Mouse (Mus musculus) brain, embryonic 18.5 days (tissue): ENCODE results near the gene Unc5c.

Experiments
- DNase-seq: peaks from one replicate; pipeline ENCODE4 v3.0.0-alpha.2; 2012; ENCODE audit warnings: low read depth, low spot score

Gene Unc5c

DNA sequence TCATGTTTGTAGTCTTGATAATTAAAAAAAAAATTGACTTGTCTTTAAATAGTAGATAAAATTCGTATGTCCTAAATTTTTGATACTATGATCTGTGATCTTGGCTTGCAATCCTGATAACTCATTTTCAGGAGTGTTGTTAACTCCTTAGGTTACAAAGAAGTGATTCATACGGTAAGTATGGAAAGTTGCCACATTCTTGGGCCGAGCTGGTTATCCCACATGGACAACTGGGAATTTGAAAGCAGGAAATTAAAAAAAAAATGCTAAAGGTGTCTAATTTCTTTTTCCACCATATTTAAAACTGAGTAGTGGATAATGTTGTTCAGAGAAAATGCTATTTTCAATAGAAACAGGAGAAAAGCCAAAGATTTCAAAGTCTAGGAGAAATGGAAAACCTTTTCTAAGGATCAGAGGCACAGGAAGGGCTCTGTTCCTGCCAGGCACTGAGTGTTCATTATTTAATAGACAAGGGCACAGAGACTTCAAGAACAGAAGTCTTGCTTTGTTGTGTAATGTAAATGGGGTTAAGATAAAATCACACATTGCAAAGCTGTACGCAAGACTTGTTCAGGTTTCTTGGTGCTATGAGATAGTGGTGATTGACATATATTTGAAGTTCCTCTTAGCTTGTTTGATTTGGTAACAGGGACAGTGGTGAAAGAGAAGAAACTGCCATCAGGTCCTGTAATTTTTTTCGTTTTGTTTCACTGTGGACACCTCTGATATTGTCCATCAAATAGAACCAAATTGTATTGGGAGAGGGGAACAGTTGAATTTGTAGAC lies 46.4 kb downstream of the Unc5c start:
- no peak for DNase-seq

DNA sequence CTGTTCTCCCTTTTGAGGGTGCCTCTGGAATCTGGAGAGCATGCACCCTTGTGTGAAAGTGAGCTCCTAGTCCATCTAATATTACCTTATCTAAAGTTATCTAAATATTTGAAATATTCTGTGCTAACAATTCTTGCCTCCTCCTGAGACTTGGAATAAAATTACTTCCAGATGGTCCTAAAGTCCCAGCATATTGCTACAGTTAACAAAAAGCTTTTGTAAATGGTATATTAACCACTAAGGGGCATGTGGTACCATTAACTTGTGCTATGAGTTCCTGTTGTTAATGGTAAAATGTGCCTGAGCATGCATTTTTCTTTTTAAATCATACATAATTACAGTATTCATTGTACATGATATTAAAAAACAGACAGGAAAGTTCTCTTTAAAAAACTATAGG lies 63.7 kb downstream of the Unc5c start:
- DNase-seq: no peak

DNA sequence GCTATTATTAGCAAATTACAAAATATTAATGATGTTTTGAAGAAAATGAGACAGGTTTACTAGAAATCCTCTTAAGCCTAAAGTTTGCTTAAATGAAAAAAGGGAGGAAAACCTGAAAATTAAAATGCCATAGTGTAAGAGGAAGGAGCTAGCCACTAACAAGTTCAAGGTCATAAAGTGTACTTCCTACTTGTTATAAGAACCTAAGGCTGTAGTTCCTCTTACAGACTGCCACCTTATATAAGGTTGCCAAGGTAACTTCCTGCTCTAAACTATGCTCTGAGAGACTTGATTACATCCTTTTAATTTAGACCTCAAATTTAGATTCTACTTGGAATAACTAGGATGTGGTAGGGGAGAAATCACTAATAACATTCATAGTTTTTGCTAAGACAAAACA lies 64.6 kb downstream of the Unc5c start:
- no peak for DNase-seq

DNA sequence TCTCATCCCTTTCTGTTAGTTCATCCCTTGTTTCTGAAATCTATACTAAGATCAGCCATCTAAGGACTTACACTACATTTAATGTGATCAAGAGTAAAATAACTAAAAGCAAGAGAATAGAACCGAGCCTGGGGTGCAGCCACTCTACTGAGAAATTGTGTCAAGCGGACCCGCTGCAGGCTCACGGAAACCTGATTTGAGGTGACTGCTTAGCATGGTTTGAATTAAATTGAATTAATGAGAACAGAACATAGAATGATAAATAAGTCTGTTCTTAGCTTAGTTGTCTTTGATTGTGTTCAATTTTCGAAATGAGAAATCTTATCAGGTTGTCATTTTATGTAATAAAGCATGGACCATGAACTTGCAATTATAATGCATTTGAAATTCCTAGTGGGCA lies 68.8 kb downstream of the Unc5c start:
- DNase-seq: no peak

DNA sequence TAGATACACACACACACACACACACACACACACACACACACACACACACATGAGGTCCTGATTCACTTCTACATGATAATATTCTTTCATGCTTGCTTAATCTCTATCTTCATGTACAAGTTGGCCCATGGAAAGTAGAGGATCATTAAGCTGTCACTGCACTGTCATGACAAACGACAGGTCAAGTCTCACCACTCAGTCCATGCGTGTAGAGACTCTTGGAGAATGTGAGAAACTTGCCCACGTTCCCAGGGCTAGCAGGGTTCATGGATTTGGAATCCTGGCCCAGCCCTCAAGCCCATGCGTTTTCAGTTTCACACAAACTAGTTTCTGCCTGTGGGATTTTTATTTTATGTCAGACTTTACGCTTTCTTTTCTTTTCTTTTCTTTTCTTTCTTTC lies 71.8 kb downstream of the Unc5c start:
- no peak for DNase-seq

DNA sequence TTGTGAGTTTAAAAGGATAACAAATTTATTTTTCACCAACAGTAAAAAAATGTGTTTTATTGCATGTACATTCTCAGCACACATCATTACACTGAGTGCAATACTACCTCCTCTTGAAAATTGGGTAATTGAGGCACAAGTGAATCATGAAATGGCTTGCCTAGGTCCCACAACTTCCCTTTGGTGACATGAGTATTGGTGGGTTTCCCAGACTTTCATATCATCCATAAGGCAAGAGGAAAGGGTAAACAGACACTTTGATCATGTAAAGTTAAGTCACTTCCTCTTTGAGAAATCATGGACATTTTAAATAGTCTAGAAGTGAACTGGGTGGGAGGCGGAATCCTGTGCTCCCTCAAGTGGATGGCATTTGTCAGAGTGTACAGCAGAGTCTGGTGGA lies 73.1 kb downstream of the Unc5c start:
- no peak for DNase-seq

DNA sequence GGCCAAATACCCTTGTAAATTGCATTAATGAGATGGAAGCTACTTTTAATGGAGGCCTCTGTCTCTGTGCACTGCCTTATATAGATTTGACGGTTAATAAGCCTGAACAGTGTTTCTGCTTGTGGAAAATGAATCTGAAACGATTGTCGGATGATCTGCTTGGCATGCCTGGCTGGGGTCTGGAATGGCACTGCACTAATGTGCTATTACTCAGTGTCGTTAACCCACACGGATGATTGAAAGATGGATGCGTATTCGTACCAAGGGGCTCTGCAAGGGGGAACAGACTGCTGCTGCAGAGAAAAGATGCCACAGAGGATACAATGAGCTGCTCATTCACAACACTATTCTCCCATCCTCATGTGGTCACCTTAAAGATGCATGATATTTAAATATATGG lies 75.7 kb downstream of the Unc5c start:
- no peak for DNase-seq

DNA sequence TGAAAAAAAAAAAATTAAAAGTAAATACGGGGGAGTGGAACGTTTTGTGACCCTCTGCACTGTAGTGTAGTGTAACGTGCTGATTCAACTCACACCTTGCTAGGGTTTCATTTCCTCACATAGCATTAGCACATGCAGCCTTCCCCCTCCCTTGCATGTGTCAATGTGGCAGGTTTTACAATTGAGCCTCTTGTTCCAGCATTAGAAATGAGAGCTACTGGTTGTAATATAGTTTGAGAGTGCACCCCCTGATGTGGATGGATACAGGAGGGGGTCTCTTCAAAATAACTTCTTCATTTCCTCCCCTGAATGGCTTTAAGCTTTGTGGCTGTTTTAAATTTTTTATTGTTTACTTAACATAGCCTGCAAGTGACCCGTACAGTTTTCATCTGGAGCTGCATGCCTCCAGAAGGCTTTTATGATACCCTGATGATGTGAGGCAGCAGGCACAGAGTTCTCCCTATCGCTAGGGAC lies 82.4 kb downstream of the Unc5c start:
- no peak for DNase-seq

DNA sequence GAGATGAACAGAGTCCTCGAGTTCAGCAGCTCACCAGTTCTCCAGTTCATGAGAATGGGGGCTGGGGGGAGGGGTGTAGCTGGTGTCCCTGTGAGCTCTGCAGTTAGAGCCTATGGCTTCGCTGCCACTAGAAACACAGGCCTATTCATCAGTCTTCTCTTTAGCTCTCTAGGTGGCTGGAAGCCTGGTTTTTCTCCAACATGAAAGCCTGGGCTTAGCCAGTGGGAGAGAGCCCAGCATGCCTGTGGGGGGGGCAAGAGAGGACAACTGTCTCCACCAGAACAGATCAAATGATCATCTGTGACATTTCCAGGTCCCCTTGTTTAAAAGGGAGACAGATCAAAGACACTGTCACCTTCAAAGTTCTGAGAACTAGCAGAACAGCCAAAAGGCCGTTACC lies 84.6 kb downstream of the Unc5c start:
- DNase-seq: no peak

DNA sequence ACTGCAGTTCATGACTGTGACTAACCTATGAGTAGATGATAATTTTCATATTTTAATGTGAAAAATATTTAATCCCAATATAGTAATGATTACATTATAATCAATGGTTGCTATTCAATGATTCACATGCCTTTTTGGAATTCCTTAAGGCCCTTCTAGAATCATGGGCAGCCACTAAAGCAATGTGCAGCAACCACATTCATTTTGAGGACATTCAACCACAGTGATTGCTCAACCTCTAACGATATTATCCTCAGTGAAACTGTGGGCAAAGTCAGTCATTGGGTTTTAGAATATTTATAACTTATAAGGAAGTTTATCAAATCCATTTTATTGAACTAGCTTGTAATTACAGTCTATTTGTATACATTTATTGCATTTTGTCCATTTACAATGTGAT lies 87.9 kb downstream of the Unc5c start:
- no peak for DNase-seq

DNA sequence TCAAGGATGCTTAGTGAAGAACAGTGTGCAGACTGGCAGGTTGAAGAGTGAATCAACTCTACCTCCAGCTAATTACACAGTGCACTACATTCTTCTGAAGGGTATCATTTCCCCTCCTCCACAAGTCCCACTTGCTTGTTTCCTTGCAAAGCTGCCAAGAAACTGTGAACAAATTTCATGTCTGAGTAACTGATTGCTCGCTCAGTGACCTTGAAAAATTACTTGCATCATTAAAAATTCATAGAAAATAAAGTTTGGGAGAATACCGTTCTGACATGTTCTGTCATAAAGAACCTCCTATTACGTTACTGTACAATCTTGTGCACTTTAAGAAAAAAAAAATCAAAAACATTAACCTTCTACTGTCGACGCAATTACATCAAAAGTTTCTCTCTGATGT lies 92.1 kb downstream of the Unc5c start:
- no peak for DNase-seq

DNA sequence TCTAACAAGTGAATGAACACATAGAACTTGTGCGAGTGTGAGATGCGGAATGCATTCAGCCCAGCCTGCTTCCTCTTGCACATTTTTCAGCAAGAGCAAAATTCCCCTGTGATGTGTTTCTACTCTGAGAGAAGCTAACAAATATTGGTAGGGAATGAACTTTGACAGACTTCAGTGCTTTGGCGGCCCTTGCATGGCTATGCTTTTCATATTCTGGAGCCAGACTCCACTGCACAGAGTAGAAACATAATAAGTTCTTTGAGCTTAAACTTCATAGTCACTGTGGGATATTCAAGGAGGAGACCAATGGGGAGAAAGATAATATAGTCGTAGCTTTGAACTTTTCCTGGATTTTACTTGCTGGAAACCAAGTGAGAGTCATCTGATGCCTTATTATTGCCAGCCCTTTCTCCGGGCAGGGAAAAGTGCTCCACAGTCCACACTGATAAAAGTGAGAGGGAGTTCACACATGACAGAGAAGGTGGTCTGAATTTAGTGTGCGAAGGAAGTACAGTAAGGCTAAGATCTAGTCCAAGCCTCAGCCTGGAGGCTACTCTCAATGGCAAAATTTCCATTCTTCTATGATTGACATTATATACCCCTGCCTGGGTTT lies 110.2 kb downstream of the Unc5c start:
- no peak for DNase-seq

DNA sequence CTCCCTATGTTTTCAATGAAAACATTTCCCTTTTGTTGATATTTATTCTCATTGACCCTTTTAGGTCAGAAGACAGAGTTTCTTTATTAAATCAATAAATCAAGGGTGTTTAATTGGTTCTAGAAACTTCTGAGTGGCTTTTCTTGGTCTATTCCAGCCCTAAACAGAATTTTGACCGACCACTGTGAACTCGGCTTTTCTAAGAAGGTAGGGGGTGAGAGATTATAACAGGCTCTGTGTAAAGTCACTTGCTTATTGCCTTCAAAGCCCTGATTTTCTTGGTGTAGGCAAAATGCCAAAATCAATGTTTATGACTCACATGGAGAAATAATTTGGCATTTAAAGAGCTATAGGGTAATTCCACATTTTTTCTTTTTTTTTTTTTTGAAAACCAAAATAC lies 112.4 kb downstream of the Unc5c start:
- no peak for DNase-seq

DNA sequence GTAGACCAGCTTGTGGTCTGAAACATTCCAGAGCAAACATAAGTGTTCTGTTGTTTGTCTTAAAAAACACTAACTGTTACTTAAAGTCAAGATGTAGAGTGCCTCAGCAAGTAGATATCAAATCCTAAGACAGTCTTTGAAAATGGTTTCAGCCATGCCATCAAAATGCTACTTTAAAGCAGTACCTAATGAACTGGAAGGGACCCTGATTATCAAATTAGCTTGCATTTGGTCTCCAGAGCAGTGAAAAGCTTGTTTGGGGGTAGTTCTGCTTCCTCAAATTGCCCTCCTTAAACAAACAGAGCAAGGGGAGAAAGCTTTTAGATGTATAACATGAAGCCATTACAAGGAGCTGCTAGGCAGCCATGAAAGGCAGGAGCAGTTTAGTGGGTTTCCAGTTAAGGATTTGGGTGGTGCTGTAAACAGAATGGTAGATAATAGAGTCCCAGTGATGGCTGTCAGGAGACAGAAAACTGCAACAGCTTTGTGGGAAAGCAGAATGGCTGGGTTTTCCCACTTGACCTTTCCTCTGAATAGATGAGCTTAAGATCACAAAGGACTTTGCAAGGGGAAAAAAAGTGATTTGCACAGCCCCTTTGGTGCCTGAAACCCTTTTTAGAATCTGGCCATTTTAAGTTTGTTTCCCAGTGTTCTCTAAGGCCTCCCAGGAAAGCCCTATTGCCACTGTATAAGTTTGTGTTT lies 116.3 kb downstream of the Unc5c start:
- no peak for DNase-seq

DNA sequence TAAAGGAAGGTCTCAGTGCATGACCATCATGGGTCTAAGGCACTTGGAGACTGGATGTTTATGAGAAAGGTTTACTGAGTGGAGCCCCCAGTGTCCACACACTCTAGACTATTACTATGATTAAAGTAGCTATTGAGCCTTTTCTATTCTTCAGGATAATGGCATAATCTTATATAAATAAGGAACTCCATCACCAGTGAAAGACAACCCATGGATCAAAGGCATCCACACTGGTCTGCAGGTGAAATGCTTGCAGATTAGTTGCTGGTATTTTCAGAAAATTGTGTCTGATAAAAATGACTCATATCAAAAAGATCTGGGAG lies 116.8 kb downstream of the Unc5c start:
- no peak for DNase-seq

DNA sequence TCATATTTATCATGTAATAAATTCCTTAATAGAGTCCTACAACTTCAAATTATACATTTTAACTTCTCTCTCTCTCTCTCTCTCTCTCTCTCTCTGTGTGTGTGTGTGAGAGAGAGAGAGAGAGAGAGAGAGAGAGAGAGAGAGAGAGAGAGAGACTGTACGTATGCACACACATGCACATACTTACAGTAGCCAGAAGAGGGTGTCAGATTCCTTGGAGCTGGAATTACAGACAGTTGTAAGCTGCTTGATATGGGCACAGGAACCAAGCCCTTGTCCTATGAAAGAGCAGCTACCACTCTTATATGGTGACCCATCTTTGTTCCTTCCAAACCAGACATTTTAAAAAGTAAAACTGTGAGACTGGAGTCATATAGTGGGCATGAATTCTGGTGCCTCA lies 118.2 kb downstream of the Unc5c start:
- no peak for DNase-seq

DNA sequence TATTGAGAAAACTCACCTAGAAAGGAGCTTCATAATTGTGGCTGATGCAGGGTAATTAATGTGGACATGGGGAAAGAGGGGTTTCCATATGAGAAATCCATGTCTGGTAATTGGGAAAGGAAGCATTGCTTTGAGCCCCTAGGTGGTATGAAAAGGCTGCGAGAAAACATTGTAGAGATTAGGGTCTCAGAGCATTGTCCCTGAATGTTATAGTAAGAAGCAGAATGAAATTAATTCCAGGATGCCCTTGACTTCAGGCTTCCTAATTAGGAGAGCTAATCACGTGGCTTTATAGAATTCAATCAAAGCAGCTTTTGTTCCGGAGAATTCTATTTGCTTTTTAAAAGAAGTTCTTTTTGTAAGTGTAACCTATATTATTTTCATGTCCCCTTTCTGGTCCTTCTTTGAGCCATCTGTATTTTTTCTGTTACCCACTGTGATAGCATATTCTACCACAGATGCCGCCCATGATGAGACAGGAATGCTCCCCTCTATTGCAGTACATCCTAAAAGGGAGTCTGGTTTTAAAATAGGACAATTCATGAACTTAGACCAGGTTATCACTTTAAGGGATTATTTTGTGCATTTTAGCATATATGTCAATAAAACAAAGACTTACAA lies 124.5 kb downstream of the Unc5c start:
- no peak for DNase-seq

DNA sequence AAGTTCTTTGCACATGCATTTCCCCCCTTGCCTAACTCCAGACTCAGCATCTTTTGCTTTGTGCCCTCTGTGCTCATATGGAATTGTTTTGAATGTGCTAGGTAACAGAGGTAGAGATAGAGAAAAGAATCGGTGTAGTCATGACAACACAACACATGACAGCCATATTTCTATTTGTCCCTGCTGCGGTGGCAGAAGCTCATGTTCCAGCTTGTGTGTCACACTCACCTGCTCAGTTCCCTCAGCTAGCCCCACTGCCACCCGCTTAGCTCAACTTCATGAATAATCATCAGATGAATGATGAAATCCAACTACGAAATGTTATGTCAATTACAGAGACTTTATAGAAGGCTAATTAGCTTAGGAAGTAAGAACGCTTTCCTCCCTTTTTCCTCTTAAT lies 128.2 kb downstream of the Unc5c start:
- no peak for DNase-seq

DNA sequence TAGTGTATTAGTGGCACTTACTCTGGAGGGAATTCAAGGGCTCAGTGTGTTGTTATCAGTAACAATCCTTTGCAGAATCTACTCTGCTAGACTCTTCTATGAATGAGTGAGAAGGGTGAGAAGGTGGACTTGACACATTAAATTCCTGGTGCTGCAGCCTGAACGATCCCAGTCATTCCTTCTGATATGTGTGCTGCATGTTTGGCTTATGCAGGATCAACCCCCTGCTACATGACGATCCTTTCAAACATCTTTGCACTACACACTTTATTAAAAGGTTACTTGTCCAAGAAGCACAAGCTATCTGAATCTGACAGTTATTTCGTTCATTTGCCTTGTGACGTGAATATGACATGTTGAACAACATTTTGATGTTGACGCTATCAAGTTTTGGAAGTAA lies 129.1 kb downstream of the Unc5c start:
- no peak for DNase-seq

DNA sequence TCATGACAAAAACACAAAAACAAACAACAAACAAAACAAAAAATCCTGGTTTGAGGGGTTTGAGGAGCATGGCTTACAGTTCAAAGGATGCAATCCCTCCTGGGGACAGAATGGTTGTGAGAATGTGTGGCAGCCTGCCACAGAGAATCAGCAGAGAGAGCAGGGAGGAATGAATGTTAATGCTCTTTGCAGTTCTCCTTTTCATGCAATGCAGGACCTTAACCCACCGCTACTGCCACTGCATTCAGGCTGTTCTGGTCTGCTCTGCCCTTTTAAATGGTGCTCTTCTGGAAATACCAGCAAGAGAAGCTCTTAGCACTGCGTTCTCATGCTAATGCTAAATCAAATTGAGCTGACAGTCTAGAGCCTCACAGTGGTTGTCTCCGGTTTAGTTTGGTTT lies 130.1 kb downstream of the Unc5c start:
- DNase-seq: no peak

DNA sequence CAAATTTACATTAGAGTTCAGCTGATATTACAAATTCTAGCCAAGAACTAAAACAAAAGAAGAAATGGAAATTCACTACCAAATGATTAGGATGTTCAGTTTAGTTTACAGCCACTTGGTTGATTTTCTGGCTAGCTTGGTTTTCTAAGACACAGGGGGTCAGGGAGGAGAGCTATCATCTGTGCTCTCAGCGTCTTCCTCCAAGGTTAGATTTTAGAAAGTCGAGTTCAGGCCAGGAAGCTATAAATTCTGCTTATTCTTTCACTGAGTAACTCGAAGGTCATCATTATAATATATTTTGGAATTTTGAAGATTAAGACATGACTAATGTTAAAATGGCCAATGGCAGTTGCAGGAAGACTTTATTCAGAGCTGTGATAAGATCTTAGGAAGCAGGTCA lies 131.4 kb downstream of the Unc5c start:
- DNase-seq: no peak

DNA sequence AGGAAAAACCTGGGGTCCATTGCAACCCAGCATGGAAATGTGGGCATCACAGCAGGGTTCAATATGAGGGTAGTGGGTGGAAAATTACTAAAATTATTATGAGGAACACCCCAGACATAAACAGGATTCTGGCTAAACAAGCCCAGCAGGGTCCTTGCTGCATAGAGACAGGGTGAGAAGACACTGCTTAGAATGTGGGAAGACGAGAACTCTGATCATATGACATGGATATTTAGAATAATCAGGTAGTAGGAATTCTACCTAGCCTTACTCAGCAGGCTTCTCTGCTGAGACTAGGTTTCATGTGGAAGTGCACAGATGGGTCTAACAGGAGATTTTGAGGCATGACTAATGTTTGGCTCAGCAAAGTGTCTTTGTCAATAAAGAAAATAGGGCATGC lies 131.9 kb downstream of the Unc5c start:
- DNase-seq: no peak

DNA sequence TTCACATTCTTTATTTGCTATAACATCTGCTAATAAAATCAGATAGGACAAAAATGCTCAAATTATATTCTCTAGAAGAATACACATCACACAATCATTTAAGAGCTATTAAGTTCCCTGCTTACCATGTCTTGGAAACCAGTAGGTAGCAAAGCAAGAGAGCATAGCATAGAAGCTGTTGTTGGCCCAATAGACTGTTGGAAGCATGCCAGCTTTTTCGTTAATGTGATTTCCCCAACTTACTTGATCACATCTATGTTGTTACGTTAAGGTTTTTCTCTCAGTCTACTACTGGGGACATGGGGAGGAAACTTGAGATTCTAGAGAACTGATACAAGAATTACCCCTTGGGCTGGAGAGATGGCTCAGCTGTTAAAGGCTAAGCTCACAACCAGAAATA lies 133.0 kb downstream of the Unc5c start:
- DNase-seq: no peak
